Mouse (Mus musculus) ES-Bruce4 (cell line): Measurements from ENCODE around the gene Rhod. TPM values are rescaled to one million over a fixed set of nuclear protein-coding genes. Genes with fewer than 3 reads are reported as not detected.

Source experiments
- H3K27ac ChIP-seq: 2 replicates; pipeline ENCODE4 v1.5.1; 2012; ENCODE audit warnings: low read length, inconsistent platforms; ENCODE audit not compliant: insufficient read depth
- H3K27me3 ChIP-seq: 2 replicates; pipeline ENCODE4 v1.6.1; 2012; ENCODE audit warnings: mild to moderate bottlenecking, low read length, inconsistent platforms; ENCODE audit not compliant: control insufficient read depth, poor library complexity, insufficient read depth, severe bottlenecking
- H3K36me3 ChIP-seq: 2 replicates; pipeline ENCODE4 v1.6.1; 2012; ENCODE audit warnings: inconsistent platforms, mild to moderate bottlenecking, low read length, moderate library complexity; ENCODE audit not compliant: control insufficient read depth, poor library complexity, insufficient read depth, severe bottlenecking
- H3K4me1 ChIP-seq: one replicate; pipeline ENCODE4 v1.8.1; 2011; ENCODE audit warnings: low read length; ENCODE audit not compliant: control insufficient read depth, insufficient read depth
- H3K4me3 ChIP-seq: 2 replicates; pipeline ENCODE4 v1.5.1; 2011; ENCODE audit warnings: low read depth, mild to moderate bottlenecking, low read length
- H3K9ac ChIP-seq: 2 replicates; pipeline ENCODE4 v1.6.1; 2012; ENCODE audit warnings: low read depth, mild to moderate bottlenecking, inconsistent platforms; ENCODE audit not compliant: poor library complexity, severe bottlenecking
- H3K9me3 ChIP-seq: replicated peaks from 2 replicates; pipeline ENCODE4 v1.6.1; 2012; ENCODE audit warnings: mild to moderate bottlenecking, low read length, inconsistent platforms; ENCODE audit not compliant: control insufficient read depth, poor library complexity, insufficient read depth, severe bottlenecking
- CTCF ChIP-seq: IDR thresholded peaks from one replicate; pipeline ENCODE4 v1.8.1; 2011; ENCODE audit warnings: low read depth, low read length
- EP300 ChIP-seq: IDR thresholded peaks from 2 replicates; pipeline ENCODE4 v1.6.1; 2011; ENCODE audit warnings: low read depth, low read length; ENCODE audit not compliant: insufficient read depth
- POLR2A ChIP-seq: IDR thresholded peaks from one replicate; pipeline ENCODE4 v1.8.1; 2011; ENCODE audit warnings: low read length; ENCODE audit not compliant: insufficient read depth
- polyA plus RNA-seq: library from polyadenylated mRNA; stranded (reverse); fragments of >200 nt; gene quantifications from 2 replicates; pipeline ENCODE4 v1.2.4, GENCODE M21; 2011; ENCODE audit warnings: low read depth; ENCODE audit not compliant: missing spikeins, insufficient read depth, insufficient read length

Rhod gene
- polyA plus RNA-seq, 1 experiment, result 16.9 TPM

DNA sequence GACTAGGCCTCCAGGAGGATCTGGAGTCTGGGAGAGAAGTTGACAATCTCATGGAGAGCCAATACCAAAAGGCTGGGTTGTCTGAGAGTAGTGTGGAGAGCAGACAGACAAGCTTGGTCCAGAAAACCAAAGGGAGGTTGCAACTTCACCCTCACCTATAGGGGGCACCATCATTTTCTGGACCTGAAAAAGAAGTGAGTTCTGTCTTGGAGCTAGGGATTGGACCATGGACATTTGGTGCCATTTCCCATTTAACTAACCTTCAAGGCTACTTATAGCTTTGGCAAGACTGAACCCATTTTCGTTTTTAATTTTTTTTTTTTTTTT lies 38.9 kb upstream of the Rhod start:
- Histone ChIP-seq H3K36me3 (no peaks in the 10 kb centered on the region), H3K4me3 (no peak overlapping the region), H3K4me1 (no peaks in the 10 kb centered on the region), H3K9me3 (no peaks in the 10 kb centered on the region), H3K27me3 (0 out of 2 replicates have a peak, but pooled peaks cover 2% of the 10 kb centered on the region), H3K9ac (no peak overlapping the region), H3K27ac (no peak overlapping the region)
- TF ChIP-seq EP300, result no peak
- no peak for TF ChIP-seq CTCF
- no peak for TF ChIP-seq POLR2A

DNA sequence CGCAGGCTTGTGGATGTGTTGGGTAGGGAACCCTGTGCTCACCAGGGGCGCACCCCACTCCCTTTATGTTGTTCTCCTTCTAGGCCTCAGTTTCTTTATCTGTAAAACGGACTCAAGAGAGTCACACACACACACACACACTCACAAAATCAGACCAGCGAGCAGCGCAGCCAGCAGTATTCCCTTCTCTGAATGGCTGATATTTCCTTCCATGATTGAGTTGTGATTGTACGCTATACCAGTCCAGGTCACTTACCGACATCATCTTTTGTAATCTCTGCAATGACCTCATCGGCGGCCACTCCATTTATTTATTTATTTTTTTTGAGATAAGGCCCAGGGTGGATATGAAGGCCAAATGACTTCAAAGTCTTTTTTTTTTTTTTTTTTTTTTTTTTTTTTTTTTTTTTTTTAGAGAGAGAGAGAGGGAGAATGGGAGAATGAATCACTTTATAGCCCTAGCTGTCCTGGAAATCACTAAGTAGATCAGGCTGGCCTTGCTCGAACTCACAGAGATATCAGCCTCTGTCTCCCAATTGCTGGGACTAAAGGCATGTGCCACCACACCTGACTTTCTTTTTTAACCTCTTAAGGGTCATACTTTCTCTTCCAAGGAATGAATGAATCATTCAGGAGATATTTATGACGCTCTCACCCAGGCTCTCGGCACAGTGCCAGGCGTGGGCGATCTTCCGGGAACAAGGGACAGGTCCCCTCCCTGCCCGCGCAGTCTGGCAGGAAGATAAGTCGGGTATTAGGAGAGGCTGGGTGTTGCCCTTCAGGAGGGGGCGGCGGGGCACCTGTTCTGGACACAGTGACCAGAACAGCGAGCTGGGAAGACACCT lies 38.3 kb upstream of the Rhod start, which contains the start of gene Syt12:
Syt12 (minus strand) TSS at position 103 of the 845 bp plus-strand sequence.
- H3K9ac ChIP-seq, result peak within 1 kb of the TSS; percentile 67
- H3K4me1 ChIP-seq, result no peaks in the 10 kb centered on the region
- H3K27ac ChIP-seq, result no peak within 1 kb of the TSS
- H3K27me3 ChIP-seq, result 0 out of 2 replicates have a peak, but pooled peaks cover 2% of the 10 kb centered on the region
- TF ChIP-seq POLR2A, result no peak
- TF ChIP-seq EP300, result no peak
- no peak for TF ChIP-seq CTCF
- H3K9me3 ChIP-seq, result no peaks in the 10 kb centered on the region
- peak within 1 kb of the TSS; percentile 63 for H3K4me3 ChIP-seq
- H3K36me3 ChIP-seq, result no peaks in the 10 kb centered on the region

DNA sequence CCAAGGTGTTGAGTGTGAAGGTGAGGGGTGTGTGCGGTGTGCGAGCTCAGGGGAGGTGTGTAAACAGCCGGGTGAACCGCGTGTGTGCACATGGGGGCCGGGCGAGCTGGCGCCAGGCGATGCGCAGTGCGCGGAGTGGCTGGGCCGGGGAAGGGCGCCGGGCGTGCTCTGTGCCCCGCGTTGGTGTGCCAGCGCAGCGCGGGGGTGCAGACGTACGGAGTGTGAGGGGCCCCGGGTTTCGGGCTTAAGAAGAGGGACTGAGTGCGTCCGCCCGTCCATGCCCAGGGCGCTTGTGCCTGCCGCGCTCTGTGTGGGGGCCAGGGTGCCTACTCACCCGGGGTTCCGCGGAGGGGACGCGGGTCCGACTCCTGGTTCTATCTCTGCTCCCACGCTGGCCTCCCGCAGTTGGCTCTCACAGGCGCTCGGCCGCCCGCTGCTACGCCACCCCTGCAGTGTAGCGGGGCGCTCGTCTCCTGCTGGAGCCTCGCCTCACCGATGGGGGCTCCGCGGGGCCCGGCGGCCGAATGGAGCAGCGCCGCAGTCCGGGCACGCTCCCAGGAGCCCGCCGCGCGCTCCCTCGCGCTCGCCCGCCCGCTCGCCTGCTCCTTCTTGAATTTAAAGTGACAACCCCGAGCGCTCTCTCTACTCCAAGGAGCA lies 37.5 kb upstream of the Rhod start:
- no peak overlapping the region for H3K27ac ChIP-seq

DNA sequence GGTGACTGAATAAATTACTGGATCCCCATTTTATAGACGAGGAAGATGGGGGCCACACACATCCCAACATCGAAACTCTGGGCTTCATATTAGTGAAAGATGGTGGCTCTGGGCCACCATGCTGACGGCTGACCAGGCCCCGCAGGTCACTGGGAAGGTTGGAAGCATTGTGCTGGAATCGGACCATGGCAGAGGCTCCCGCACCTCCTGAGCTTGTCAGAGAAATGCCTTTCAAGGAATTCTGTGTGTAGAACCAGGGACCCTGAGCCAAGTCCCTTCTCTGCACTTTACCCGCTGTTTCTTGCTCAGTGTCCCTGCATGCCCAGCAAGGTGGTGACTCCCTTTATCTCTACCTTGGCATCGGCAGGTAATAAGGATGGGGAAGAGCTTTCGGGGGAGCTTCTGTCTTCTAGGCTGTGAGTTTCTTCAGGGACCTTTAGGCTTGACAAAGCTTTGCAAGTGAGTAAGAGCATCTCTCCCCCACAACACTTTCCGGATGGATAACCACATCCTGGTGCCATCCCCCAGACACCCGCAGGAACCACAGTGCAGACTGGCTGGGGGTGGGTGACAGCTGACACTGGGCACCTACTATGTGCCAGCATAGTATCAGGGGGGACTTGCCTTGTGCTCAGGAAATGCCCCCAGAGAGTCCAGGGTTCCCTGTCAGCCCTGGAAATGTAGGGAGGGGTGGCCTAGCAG lies 36.1 kb upstream of the Rhod start:
- Histone ChIP-seq H3K4me3 (no peak overlapping the region), H3K9ac (no peak overlapping the region), H3K9me3 (no peaks in the 10 kb centered on the region), H3K27ac (no peak overlapping the region), H3K4me1 (no peaks in the 10 kb centered on the region), H3K27me3 (0 out of 2 replicates have a peak, but pooled peaks cover 2% of the 10 kb centered on the region), H3K36me3 (no peaks in the 10 kb centered on the region)
- TF ChIP-seq CTCF, result no peak
- no peak for TF ChIP-seq POLR2A
- no peak for TF ChIP-seq EP300

More for the DNA sequence above, 37.5 kb upstream of the Rhod start:
- Histone ChIP-seq H3K27me3 (0 out of 2 replicates have a peak, but pooled peaks cover 2% of the 10 kb centered on the region), H3K4me3 (peak overlapping the region; percentile 63), H3K36me3 (no peaks in the 10 kb centered on the region), H3K9ac (peak overlapping the region; percentile 67), H3K4me1 (no peaks in the 10 kb centered on the region), H3K9me3 (no peaks in the 10 kb centered on the region)
- TF ChIP-seq POLR2A, result no peak
- no peak for TF ChIP-seq EP300
- no peak for TF ChIP-seq CTCF

DNA sequence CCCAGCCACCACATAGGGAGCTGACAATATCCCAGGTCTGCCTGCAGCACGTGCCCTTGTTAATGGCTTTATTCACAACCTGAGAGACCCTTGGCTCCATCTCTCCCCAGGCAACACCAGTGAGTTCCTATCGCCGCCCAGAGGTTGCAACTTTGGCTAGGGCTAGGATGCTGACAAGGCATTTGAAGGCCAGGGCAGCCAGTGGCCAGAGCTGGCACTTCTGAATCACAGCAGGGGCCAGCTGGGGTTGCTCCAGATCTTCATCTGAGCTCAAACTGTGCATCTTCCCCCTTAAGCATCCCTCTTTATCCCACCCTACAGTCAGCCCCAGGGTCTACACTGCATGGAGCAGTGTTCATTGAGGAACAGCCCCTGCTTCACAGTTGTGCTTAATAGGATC lies 35.5 kb upstream of the Rhod start:
- Histone ChIP-seq H3K9me3 (no peaks in the 10 kb centered on the region), H3K36me3 (no peaks in the 10 kb centered on the region), H3K27me3 (0 out of 2 replicates have a peak, but pooled peaks cover 2% of the 10 kb centered on the region)

More for the DNA sequence above, 35.5 kb upstream of the Rhod start:
- Histone ChIP-seq H3K4me3 (no peak overlapping the region), H3K9ac (no peak overlapping the region), H3K27ac (no peak overlapping the region), H3K4me1 (no peaks in the 10 kb centered on the region)
- TF ChIP-seq CTCF (no peak), POLR2A (no peak), EP300 (no peak)
